Mouse (Mus musculus): ENCODE data around the gene Rflnb.
"Not testable (repeated sequence)": the region's sequence is repeated elsewhere in the genome, so short reads cannot be mapped to it uniquely, and the experiment has no call there.

The Rflnb gene

DNA sequence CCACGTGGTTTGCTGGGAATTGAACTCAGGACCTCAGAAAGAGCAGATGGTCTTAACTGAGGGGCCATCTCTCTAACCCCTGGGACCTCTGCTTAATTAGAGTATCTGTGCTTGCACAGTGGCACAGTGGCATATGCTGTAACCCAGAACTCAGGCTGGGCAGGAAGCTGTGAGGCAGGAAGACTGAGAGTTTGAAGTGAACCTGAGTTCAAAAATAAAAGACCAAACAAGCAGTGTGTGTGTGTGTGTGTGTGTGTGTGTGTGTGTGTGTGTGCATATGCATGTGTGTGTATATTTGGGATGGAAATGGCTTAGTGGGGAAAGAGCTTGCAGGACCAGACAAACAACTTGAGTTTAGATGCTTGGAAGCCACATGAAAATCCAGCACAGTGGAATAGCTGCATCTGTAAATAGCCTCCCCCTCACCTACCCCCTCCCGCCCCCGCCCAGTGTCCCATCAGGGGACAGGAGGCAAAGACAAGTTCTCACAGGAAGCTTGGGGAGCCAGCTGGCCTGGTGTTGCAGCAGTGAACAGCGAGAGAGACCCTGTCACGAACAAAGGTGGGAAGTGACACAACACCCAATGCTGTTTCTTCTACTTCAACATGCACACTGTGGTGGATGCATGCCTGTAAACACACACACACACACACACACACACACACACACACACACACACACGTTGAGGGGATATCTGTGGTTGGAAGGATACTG lies 10.2 kb upstream of the Rflnb start:
- DNase-seq (ENCODE audit: low read depth, low spot score), result no peak

DNA sequence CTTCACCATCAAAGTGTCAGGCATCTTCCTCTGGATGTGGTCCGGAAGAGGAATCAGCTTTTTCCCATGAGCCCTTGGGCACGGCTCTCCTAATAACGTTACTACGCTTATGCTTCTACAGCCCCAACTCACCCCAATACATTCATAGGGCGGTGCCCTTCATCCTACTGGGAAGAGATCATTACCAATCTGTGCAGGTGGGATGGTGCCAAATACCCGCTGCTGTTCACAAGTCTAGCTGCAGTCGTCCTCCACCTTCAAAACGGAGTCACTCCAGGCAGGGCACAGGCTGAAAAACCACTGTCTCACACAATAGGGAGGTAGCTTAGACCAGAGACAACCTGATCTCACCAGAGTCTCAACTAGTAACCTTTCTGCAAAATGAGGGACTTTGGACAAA lies 7.6 kb upstream of the Rflnb start:
- DNase-seq (ENCODE audit: low read depth, low spot score), result no peak

DNA sequence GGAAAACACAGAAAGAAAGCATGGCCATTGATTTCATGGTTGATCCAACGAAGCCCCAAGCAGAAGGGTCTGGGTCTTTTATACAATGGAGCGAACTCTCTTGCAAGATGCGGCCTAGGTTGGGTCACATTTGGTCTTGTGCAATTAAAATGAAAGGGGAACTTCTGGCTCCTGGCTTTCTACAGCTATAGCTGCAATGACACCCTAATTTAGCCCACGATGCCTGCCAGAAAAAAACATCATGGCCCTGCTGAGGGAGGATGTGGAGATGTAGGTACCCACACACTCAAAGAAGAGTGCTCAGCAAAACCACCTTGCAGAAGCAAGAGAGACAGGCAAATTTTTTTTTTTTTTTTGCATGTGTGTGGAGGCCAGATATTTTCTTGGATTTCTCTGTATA lies 6.3 kb upstream of the Rflnb start:
- no peak for DNase-seq (ENCODE audit: low read depth, low spot score)

DNA sequence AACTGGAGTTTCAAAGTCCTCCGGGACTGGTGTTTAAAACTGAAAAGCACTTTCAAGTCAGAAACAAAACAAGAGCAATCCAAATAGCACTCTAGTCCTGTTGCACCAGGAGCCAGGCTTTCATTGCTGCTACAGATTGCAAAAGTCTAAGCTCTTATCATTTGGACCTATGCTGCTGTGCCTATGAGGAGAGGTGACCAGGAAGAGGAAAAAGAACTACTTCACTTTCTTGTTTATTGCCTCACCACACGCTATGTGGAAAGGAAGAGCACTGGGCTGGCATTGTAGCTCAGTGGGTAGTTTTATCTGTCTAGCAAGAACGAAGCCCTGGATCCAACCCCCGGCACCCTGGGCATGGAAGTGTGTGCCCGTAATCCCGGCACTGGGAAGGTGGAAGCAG lies 5.8 kb upstream of the Rflnb start:
- DNase-seq (ENCODE audit: low read depth, low spot score), result no peak

DNA sequence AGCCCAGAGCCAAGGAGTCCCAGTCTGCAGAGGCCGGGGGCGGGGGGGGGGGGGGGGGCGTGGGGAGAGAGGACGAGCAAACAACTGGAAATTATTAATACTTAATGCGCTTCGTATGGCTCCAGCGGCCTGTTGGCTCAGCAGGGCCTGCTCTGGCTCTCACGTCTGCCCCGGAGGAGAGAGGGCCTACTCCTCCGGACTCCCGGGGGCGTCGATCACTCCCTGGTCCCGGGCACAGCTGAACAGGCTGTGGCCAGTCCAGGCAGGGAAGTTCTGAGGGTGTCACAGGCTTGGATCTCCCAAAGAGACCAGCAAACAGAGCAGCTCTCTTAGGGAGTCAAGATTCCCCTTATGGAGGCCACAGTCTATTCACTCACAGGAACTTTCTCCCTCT lies 487 bp upstream of the Rflnb start:
- no peak for DNase-seq (ENCODE audit: low read depth, low spot score)

DNA sequence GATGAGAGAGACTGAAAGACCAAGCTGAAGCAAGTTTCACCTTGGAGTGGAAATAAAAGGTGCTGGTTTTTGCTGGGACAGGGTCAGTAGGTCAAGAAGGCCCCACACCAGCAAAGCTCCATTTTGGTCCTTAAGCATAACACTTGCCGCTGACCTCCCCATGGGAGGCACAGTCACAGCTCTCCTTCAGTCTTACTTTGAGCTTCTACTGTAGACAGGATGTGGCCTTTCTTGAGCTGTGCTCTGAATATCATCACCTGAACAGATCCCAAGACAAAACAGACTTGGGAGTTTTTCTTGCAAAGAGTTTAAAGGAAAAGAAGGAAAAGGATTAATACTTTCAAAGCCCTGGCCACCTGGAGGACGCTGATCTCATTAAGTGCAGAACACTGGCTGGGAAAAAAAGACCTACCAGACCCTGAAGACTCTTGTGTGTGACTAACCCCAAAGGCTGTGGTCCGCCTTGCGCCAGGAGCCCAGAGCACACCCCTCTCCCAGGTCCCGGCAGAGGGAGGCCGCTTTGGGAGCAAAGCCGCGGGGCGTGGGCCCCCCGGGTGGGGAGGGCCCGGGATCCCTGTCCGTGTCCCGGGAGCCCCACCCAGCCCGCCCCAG lies 949 bp downstream of the Rflnb start:
- no peak for DNase-seq (ENCODE audit: low read depth, low spot score)

DNA sequence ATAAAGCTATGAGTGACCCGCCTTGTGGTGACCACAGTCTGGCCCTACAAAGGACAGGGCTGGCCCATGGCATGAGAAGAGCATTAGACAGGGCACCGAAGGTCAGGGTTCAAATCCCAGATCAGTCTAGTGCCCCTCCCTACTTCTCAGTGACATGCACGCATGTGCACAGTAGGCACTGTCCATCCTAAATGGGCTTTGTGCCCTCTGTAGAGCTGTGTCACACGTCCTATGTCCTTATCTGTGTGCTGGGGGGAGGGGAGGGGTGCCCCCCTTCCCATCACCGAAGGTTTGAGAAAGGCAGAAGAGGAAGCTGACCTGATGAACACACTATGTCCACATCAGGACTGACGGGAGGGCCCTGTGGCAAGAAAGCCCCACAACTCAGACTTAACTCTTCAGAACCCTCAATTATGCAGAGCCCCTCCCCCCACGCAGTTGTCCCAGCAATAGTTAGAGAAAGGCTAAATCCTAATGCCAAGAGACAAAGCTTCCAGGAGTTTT lies 2.5 kb downstream of the Rflnb start:
- no peak for DNase-seq (ENCODE audit: low read depth, low spot score)

DNA sequence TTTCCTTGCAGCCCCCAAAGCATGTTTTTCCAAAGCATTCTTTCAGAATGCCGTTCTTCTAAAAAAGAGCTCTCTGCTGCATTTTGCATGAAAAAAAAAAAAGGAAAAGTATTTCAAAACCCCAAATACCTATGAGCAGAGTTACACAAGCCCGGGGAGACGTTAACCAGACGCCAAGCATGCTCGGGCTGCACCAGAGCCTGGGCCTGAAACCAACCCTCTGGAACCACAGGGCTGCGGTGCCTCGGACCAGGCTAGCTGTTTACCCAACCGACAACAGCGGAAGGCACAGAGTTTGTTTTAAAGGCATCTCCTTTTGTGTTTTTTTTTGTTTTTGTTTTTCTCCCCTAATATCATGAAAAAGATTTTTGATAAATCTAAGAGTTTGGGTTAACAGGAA lies 6.7 kb downstream of the Rflnb start:
- no peak for DNase-seq (ENCODE audit: low read depth, low spot score)

DNA sequence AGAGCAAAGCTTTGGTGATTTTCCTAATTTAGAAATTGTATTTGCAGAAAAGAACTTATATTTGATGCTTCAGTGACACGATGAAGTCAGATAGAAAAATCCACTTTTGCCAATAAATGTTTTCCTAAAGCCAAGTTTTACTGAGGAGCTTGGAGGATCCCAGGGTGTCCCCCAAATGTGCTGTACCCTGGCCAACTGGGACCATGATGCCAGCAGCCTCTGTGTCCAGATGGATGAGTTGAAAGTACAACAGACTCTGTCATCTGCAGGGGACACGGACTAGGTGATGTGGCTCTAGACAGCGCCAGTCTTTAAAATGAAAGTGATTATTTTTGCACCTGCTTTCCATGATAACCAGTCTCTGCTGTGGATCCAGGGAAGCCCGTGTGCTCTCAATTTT lies 7.7 kb downstream of the Rflnb start:
- DNase-seq (ENCODE audit: low read depth, low spot score), result no peak

DNA sequence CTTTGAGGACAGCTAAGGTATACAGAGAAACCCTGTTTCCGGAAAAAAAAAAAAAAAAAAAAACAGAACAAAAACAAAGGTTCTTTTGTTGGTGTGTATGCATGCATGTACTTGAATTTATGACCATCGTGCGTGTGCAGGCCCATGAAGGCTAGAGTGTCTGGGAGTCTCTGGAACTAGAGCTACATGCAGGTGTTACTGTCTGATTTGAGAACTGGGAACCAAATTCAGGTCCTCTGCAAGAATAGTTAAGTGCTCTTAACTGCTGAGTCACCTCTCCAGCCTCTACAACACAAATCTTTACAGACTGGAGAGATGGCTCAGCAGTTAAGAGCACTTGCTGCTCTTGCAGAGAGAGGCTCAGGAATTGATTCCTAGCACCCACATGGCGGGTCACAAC lies 11.8 kb downstream of the Rflnb start:
- no peak for DNase-seq (ENCODE audit: low read depth, low spot score)

DNA sequence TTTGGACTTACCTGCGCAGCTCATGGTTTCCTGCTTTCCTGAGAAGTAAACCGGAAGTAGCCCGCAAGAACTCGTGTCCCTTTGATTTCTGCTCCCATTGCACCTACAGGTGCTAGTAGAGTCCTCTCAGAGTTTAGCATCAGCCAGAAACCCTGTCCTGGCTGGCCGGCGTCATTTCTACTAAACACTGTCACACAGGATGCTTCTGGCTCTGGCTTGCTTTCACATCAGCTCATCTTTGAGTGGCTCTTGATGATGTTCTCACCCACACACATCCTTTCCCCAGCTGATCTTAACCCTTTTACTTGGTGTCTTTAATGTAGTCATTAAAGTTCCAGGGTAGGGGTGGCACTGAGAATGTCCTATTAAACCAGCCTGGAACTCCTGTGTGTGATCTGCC lies 12.3 kb downstream of the Rflnb start:
- DNase-seq (ENCODE audit: low read depth, low spot score), result no peak

DNA sequence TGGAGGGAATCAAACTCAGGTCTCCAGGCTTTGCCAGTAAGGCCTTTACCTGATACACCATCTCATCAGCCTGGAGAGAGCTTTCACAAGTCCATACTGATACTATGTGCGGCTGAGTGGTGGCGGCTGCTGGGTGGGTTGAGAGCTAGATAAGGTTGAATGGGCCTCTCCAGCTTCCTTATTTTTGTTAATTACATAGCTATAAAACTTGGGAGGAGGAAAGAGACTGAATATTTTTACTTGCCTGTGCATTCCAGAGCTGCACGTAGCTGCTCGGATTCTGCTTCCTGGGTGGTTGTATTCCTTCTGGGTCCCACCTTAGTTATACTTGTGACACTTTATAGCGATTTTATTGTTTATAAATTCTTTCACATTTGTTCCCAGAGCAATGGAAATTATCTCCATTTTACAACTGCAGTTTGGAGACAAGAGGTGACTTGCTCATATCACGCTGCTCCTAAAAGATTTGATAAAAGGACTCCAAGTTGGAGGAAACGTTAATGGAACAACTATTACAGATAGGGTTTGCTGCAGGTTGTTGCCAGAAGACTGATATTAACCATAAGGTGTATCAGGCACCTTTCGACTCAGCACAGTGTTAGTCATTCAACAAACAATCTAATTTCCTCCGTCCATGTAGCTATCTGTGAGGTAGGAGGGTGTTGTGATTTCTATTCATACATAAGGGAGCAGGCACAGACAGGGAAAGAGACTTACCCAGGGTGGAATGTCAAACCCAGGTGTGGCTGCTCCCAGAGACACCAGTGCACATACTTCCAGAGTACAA lies 16.6 kb downstream of the Rflnb start:
- no peak for DNase-seq (ENCODE audit: low read depth, low spot score)

DNA sequence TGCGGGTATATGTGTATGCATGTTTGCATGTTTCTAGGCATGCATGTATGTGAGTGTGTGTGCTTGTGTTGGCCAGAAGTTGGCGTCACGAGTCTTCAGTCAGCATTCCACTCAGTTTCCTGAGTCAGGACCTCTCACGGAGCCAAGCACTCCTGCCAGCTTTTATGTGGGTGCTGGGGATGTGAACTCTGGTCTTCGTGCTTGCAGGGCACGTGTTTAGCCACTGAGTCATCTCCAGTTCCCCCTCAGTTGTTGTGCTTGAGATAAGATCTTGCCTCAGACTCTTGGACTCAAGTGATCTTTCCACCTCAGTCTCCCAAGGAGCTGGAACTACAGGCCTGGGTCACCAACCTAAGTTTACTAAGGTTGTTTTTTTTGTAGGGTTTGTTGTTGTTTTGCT lies 18.5 kb downstream of the Rflnb start:
- no peak for DNase-seq (ENCODE audit: low read depth, low spot score)

DNA sequence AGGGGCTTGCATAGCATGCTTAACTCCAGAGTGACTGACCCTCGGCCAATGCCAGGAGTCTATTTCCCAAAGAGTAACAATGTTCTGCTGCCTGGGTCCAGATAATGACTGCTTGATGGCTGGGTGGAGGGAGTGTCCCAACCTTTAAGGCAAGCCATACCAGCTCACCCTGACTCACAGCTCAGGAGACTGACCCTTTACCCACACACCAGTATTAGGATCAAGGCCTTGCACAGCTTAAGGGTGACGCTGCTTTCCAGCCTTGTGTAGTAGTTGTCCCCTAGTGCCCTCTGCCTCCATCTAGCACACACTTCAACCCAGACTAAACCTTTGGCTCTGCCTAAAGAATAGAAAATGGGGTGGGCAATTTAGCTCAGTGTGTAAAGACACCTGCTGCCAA lies 19.4 kb downstream of the Rflnb start:
- DNase-seq (ENCODE audit: low read depth, low spot score), result no peak

DNA sequence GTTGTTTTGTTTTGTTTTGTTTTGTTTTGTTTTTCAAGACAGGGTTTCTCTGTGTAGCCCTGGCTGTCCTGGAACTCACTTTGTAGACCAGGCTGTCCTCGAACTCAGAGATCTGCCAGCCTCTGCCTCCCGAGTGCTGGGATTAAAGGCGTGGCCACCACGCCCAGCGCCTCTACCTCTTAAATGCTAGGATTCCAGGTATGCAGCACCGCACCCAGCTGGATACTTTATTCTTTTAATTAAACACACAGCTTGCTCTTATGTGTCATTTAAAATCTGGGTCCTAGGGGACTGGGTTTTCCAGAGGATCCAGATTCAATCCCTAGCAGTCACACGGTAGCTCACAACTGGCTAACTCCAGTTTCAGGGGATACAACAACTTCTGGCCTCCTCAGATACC lies 23.3 kb downstream of the Rflnb start:
- DNase-seq (ENCODE audit: low read depth, low spot score), result not testable (repeated sequence)

DNA sequence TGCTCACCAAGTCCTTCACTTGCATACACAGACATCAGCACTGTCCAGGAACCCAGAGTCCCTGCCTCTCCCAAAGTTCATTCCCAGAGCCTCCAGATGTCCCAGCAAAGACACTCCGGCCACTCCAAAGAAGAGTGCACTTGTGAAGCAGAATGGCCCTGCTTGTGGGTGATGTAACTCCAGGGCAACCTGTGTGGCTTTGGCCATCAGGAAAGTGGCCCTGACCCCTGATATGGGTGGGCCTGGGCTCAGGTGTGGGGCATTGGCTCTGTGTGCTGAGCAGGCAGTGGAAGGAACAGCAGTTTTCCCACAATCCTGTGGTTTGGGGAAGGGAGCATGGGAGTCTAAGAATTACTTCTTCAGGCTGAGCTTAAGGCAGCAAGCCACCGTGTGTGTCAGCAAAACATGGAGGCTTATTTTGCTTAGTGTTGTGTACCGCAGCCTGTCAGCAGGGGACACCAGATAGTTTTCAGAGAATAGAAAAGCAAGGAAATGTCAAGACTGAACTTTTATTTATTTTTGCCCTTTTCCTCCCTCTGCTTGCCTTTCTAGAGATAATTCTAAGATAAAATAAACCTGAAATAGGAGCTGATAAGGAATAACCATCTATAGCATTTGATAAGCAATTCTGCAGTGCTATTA lies 26.2 kb downstream of the Rflnb start:
- DNase-seq (ENCODE audit: low read depth, low spot score), result no peak

DNA sequence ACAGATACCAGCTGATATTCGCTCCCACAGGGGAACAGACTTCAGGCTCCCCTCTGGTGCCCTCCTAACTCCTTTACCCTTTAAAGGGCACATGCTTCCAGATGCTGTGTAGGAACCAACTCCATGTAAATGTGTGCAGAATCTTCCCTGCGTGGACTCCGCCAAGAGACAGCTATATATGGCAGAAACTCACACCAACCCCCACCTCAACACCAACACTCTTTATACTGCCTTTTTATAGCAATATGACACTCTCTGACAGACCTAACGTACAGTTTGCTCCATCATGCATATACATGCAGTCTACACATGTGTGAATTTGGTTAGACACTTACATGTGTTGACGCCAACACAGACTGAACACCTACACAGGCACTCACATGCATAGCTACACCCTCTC lies 26.9 kb downstream of the Rflnb start:
- DNase-seq (ENCODE audit: low read depth, low spot score), result no peak

DNA sequence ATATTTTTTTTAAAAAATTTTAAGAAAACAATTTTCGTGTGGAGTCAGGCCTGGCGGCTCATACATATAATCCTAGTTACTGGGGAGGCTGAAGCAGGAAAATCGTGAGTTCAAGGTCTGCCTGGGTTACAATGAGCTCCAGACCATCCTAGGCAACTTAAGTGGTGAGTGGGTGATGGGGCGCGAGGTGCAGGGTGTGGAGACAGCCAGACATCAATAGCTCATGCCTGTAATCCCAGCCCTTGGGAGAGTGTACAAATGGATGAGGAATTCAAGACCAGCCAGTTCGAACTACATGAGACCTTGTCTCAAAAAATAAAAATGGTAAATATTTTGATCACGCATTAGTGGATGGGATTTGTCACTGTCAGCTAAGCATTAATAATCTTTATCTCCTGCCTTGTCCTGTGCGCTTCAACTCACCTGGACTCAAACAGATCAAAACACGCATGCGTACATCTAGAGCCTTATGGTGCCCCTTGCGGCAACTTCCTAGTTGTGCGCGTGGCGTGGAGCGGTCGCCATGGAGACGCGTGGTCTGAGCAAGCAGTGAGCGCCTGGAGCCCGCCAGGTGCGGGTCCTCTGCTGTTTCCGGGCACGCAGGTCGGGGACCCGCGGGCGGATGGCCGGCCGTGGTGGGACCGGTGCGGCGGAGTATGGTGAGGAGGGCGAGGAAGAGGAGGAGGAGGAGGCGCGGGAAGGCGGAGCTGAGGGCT lies 28.0 kb downstream of the Rflnb start, which contains the start of gene 1700016K19Rik:
TSS of gene 1700016K19Rik (plus strand) at position 473 of the 716 bp plus-strand sequence.
- peak; percentile 71 for DNase-seq (ENCODE audit: low read depth, low spot score)

DNA sequence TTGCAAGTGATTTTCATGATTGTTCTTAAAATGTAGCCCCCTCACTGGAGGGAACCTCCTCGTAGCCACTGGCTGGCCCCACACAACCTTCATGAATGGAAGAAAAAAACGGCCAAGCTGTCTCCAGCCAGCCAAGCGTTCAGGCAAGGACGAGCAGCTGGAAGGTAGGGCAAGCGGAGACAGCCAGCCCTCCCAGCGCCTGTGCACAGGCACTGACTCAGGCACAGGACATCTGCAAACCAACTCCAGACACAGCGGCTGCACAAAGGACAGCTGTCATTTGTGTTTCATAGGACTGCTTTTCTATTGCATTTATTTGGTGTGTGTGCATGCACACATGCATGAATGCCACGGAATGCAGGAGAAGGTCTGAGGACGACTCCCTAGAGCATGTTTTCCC lies 33.2 kb downstream of the Rflnb start:
- no peak for DNase-seq (ENCODE audit: low read depth, low spot score)

DNA sequence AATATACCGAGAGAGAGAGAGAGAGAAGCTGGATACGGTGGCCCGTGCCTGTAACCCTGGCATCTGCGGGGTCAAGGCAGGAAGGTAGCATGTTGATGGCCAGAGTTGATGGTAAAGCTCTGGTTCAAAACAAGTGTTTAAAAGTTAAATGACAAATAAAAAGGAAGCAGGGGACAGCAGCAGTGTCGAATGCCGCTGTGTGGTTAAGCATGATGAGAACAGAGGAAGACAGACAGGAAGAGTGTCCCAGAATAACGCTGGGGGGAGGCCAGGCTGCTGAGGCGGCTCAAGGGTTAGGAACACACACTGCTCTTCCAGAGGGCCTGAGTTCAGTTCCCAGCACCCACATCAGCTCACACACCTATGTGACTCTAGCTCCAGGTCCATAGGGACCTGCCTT lies 35.1 kb downstream of the Rflnb start:
- no peak for DNase-seq (ENCODE audit: low read depth, low spot score)

DNA sequence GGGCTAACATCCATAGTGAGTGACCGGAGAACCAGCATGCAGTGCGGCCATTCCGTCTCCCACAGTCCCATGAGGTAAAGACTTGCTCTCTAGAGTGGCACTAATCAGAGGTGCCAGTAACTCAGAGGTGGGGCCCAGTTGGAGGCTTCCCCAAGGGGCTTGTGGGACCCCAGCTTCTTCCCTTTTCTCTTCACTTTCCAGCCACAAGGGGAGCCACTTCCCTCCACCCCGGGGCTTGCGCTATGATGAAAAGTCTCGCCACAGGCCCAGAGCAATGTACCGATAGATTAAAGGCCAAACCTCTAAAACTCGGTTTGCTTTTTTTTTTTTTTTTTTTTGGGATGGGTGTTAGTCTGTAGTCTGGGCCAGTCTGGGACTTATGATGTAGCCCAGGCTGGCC lies 35.7 kb downstream of the Rflnb start:
- DNase-seq (ENCODE audit: low read depth, low spot score), result no peak
